17 mouse cellular contexts compared by ENCODE assay signal in the genomic region with DNA sequence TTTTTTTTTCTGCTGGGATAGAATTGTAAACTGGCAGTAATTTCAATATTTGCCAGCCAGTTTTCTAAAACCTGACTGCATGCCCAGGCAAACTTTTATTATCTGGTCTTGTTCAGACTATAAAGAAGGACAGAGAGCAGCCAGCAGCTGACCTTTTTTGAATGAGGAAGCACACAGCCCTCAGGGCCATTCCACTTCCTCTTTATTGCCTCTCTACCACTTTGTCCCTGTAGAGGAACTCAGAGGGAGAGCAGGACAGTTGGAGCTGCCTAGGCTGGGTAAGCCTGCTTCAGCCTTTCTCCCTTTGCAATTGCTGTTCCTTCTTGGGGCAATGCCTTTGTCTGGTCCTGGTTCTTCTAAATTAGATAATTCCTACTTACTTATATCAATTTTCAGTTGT. TPM values are rescaled to one million over a fixed set of nuclear protein-coding genes. Genes with fewer than 3 reads are reported as not detected.
A peak's percentile ranks its signal among the peaks of the same experiment; 100 is the strongest.
DNase-seq lines count a peak whose midpoint lies in the region; ATAC-seq and TF ChIP-seq lines count a peak whose summit lies in the region.
"Had no signal": no experiment of that assay in that cellular context is flagged by ENCODE, and none has a peak within 500 bp of the region (broad histone marks: within the 10 kb centered on the region; RNA-seq: fewer than 3 reads in every experiment).

No protein-coding gene starts in this region.

- DNase-seq in adrenal gland, postnatal 10 days, result peak; percentile 0
- DNase-seq in adrenal gland, postnatal 4 days (ENCODE audit: low spot score in 2 of 2), result no peak
- DNase-seq in lung, postnatal 36 days, result peak; percentile 34
- DNase-seq in lung, adult 2 months, result no peak
- DNase-seq in midbrain, embryonic 10.5 days (ENCODE audit: low spot score), result no peak
- no peak for DNase-seq in urinary bladder, postnatal 10 days (ENCODE audit: low spot score)
- DNase-seq: cerebellum, adult 8-10 months; gastrocnemius, postnatal 14 days; kidney, adult 18-20 months had no signal

- no peak for TF ChIP-seq POLR2A in lung, adult 2 months (IDR thresholded peaks at IDR 0.05; ENCODE audit: borderline replicate concordance, extremely low read depth, low read depth, low read length)

- H3K27ac ChIP-seq in midbrain, embryonic 10.5 days (replicated peaks), result no peak overlapping the region
- H3K27ac ChIP-seq in heart, embryonic 12.5 days (ENCODE audit: poor library complexity, severe bottlenecking), result no peak overlapping the region
- H3K27ac ChIP-seq: embryonic facial prominence, embryonic 10.5 days; hindbrain, embryonic 15.5 days had no signal

- no peaks in the 10 kb centered on the region; the same call in 1 of the 2 replicates for H3K9me3 ChIP-seq in midbrain, embryonic 10.5 days (replicated peaks)
- peaks cover 4% of the 10 kb centered on the region; the same call in 1 of the 2 replicates for H3K9me3 ChIP-seq in heart, embryonic 12.5 days (replicated peaks)
- H3K9me3 ChIP-seq: hindbrain, embryonic 15.5 days had no signal

- peak; percentile 98 to 100 for ATAC-seq in hematopoietic stem cell, adult 5-6 weeks (replicated peaks in 1 of 2; ENCODE audit: insufficient read depth in 1 of 2, low FRiP score in 2 of 2, low TSS enrichment in 1 of 2, low read depth in 1 of 2, poor library complexity in 2 of 2, severe bottlenecking in 2 of 2)
- no peak for ATAC-seq in heart, embryonic 12.5 days (ENCODE audit: insufficient number of reproducible peaks, low FRiP score)

- no peaks in the 10 kb centered on the region for H3K4me1 ChIP-seq in lung, adult 2 months (ENCODE audit: control insufficient read depth, insufficient read depth, low read length)
- H3K4me1 ChIP-seq in midbrain, embryonic 10.5 days, result no peaks in the 10 kb centered on the region
- H3K4me1 ChIP-seq in heart, embryonic 12.5 days (replicated peaks), result no peaks in the 10 kb centered on the region
- H3K4me1 ChIP-seq: embryonic facial prominence, embryonic 10.5 days; hindbrain, embryonic 15.5 days had no signal

- no peak for TF ChIP-seq CTCF in lung, adult 2 months (IDR thresholded peaks at IDR 0.05; ENCODE audit: insufficient read depth, low read length)

- no peak overlapping the region for H3K4me2 ChIP-seq in heart, embryonic 12.5 days
- H3K4me2 ChIP-seq: hindbrain, embryonic 15.5 days had no signal

- no peak overlapping the region for H3K4me3 ChIP-seq in lung, adult 2 months (replicated peaks; ENCODE audit: extremely low read depth, low read depth, low read length)
- no peak overlapping the region for H3K4me3 ChIP-seq in midbrain, embryonic 10.5 days
- no peak overlapping the region for H3K4me3 ChIP-seq in heart, embryonic 12.5 days
- H3K4me3 ChIP-seq: embryonic facial prominence, embryonic 10.5 days; hindbrain, embryonic 15.5 days had no signal

- no peak overlapping the region for H3K9ac ChIP-seq in heart, embryonic 12.5 days
- H3K9ac ChIP-seq: hindbrain, embryonic 15.5 days had no signal

- no peaks in the 10 kb centered on the region for H3K36me3 ChIP-seq in midbrain, embryonic 10.5 days
- H3K36me3 ChIP-seq in heart, embryonic 12.5 days, result no peaks in the 10 kb centered on the region
- H3K36me3 ChIP-seq: embryonic facial prominence, embryonic 10.5 days; hindbrain, embryonic 15.5 days had no signal

- H3K27me3 ChIP-seq in midbrain, embryonic 10.5 days (ENCODE audit: low read depth, poor library complexity, severe bottlenecking), result no peaks in the 10 kb centered on the region
- H3K27me3 ChIP-seq in heart, embryonic 12.5 days (replicated peaks), result no peaks in the 10 kb centered on the region
- H3K27me3 ChIP-seq: hindbrain, embryonic 15.5 days had no signal

RNA-seq across cellular contexts. Expression of a gene that starts 43.9 kb away (rescaled TPM):
- 100 to 1,000 TPM; 121 to 129 TPM for total RNA-seq in adrenal gland, postnatal 10 days (2021)
- total RNA-seq in adrenal gland, postnatal 4 days (2021), result 100 to 1,000 TPM; 117 to 120 TPM
- 40.0 and 65.8 TPM in 2 replicates for polyA plus RNA-seq in lung, adult 2 months (2012; rRNA removed)
- 128 and 184 TPM in 2 replicates for total RNA-seq in hematopoietic stem cell, adult 5-6 weeks (2017)
- 76.2 and 81.1 TPM in 2 replicates for polyA plus RNA-seq in midbrain, embryonic 10.5 days (2016; fragmentation: Nextera tagmentation; extraction: Ambion mirVana)
- 67.6 and 76.1 TPM in 2 replicates for polyA plus RNA-seq in heart, embryonic 12.5 days (2016; fragmentation: Nextera tagmentation; extraction: Ambion mirVana)

RNA-seq across cellular contexts. Expression of a gene that starts 44.1 kb away (rescaled TPM):
- not detected for total RNA-seq in adrenal gland, postnatal 10 days (2021)
- not detected for total RNA-seq in adrenal gland, postnatal 4 days (2021)
- polyA plus RNA-seq in lung, adult 2 months (2012; rRNA removed), result not detected in 2 replicates
- not detected in 2 replicates for total RNA-seq in hematopoietic stem cell, adult 5-6 weeks (2017)
- not detected in 2 replicates for polyA plus RNA-seq in midbrain, embryonic 10.5 days (2016; fragmentation: Nextera tagmentation; extraction: Ambion mirVana)
- not detected in 2 replicates for polyA plus RNA-seq in heart, embryonic 12.5 days (2016; fragmentation: Nextera tagmentation; extraction: Ambion mirVana)
- total RNA-seq: gastrocnemius, postnatal 14 days had no signal
- polyA plus RNA-seq: brain, embryonic 14.5 days; embryonic facial prominence, embryonic 10.5 days; heart, embryonic 16.5 days; hindbrain, embryonic 15.5 days; large intestine, adult 2 months; limb, embryonic 14.5 days had no signal

Comparison
In these comparisons a context has a peak if more than half of its experiments do, and no peak if none do; other contexts are left out.
1. DNase-seq: peak in adrenal gland, postnatal 10 days (single experiment) and lung, postnatal 36 days (single experiment); none in adrenal gland, postnatal 4 days (0 of 2), lung, adult 2 months (single experiment), midbrain, embryonic 10.5 days (single experiment) and urinary bladder, postnatal 10 days (single experiment).